Mouse (Mus musculus): ENCODE measurements at regions not wholly inside any gene's neighbourhood (a gene's known extent, or its start where the extent isn't known, plus 50 kb on each side); places are given as distances from the start of the nearest gene placed in this dataset.

GRCm38 (mm10) chr3:66646251-66646650 lies 334.9 kb upstream of the Rsrc1 start:
- no peak for DNase-seq (ENCODE audit: low spot score)

- DNase-seq (ENCODE audit: low spot score) = no peak
These were observed 331.9 kb upstream of the Rsrc1 start for GRCm38 (mm10) chr3:66649271-66649670.

- DNase-seq (ENCODE audit: low spot score) = peak; percentile 6
These were observed 331.0 kb upstream of the Rsrc1 start for GRCm38 (mm10) chr3:66650076-66650748.

- no peak for DNase-seq (ENCODE audit: low spot score)
These were observed 330.3 kb upstream of the Rsrc1 start for GRCm38 (mm10) chr3:66650749-66651472.

- no peak for DNase-seq (ENCODE audit: low spot score)
These were observed 328.9 kb upstream of the Rsrc1 start for GRCm38 (mm10) chr3:66652139-66652846.

GRCm38 (mm10) chr3:66653961-66654360 lies 327.2 kb upstream of the Rsrc1 start:
- no peak for DNase-seq (ENCODE audit: low spot score)

GRCm38 (mm10) chr3:66654860-66655259 lies 326.3 kb upstream of the Rsrc1 start:
- DNase-seq (ENCODE audit: low spot score) = no peak

GRCm38 (mm10) chr3:66656458-66656857 lies 324.7 kb upstream of the Rsrc1 start:
- no peak for DNase-seq (ENCODE audit: low spot score)

GRCm38 (mm10) chr3:66660555-66660954 lies 320.6 kb upstream of the Rsrc1 start:
- no peak for DNase-seq (ENCODE audit: low spot score)

- no peak for DNase-seq (ENCODE audit: low spot score)
These were observed 319.2 kb upstream of the Rsrc1 start for GRCm38 (mm10) chr3:66661826-66662618.

GRCm38 (mm10) chr3:66683589-66684286 lies 297.5 kb upstream of the Rsrc1 start:
- no peak for DNase-seq (ENCODE audit: low spot score)

- no peak for DNase-seq (ENCODE audit: low spot score)
These were observed 296.8 kb upstream of the Rsrc1 start for GRCm38 (mm10) chr3:66684287-66684903.

- DNase-seq (ENCODE audit: low spot score) = no peak
These were observed 296.1 kb upstream of the Rsrc1 start for GRCm38 (mm10) chr3:66685136-66685535.

- DNase-seq (ENCODE audit: low spot score) = no peak
These were observed 294.1 kb upstream of the Rsrc1 start for GRCm38 (mm10) chr3:66687126-66687525.

- peak; percentile 5 for DNase-seq (ENCODE audit: low spot score)
These were observed 290.2 kb upstream of the Rsrc1 start for GRCm38 (mm10) chr3:66690906-66691522.

GRCm38 (mm10) chr3:66695125-66695524 lies 286.1 kb upstream of the Rsrc1 start:
- DNase-seq (ENCODE audit: low spot score) = no peak

GRCm38 (mm10) chr3:66695661-66696253 lies 285.4 kb upstream of the Rsrc1 start:
- no peak for DNase-seq (ENCODE audit: low spot score)

- DNase-seq (ENCODE audit: low spot score) = no peak
These were observed 283.1 kb upstream of the Rsrc1 start for GRCm38 (mm10) chr3:66698083-66698482.

GRCm38 (mm10) chr3:66705766-66706165 lies 275.4 kb upstream of the Rsrc1 start:
- no peak for DNase-seq (ENCODE audit: low spot score)

- no peak for DNase-seq (ENCODE audit: low spot score)
These were observed 245.7 kb upstream of the Rsrc1 start for GRCm38 (mm10) chr3:66735468-66735867.
